Comparison of ENCODE assay signal across 17 mouse cellular contexts in the genomic region with DNA sequence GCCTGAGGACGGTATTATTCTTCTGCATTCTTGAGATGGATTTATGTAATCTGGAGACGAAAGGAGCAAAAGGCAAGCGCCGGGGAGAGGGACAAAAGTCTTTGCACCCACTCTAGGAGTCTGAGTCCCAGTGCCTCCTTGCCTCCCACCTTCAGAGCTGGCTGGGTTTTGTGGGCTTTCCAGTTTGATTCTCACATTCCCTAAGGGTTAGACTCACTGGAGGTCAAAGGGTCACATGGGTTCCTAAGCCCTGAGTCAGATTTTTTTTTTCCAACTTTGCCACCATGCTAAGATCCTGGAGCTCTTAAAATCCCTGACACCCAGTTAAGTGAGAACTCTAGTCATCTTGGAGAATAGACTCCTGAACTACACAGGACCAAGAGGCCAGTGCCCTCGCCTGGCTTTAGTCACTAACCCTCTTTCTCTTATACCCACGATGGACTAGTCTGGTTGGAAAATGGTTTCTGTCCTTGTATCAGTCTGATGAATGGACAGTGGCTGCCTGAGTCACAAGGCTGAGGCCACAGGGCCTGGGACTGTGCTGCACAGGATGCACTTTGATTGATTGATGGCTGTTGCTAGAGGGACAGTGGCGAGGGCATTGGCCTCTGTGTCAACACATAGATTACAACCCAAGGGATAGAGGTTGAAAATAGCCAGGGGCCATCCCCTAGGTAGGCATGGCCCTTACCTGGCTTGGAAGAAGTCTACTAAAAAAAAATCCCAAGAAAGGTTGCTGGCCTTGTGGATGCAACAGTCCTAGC.
A peak's percentile ranks its signal among the peaks of the same experiment; 100 is the strongest.
DNase-seq lines count a peak whose midpoint lies in the region; ATAC-seq and TF ChIP-seq lines count a peak whose summit lies in the region.
"Had no signal": no experiment of that assay in that cellular context is flagged by ENCODE, and none has a peak within 500 bp of the region (broad histone marks: within the 10 kb centered on the region; RNA-seq: fewer than 3 reads in every experiment).

No protein-coding gene starts in this region.

- ATAC-seq in midbrain, embryonic 15.5 days (replicated peaks), result no peak
- ATAC-seq: forebrain, embryonic 14.5 days had no signal

- H3K9me3 ChIP-seq in heart, embryonic 10.5 days, result no peaks in the 10 kb centered on the region
- H3K9me3 ChIP-seq in midbrain, embryonic 10.5 days (replicated peaks), result no peaks in the 10 kb centered on the region
- no peaks in the 10 kb centered on the region for H3K9me3 ChIP-seq in midbrain, embryonic 15.5 days
- H3K9me3 ChIP-seq: embryonic facial prominence, embryonic 13.5 days; hindbrain, embryonic 12.5 days; limb, embryonic 12.5 days had no signal

- H3K4me2 ChIP-seq in midbrain, embryonic 15.5 days, result no peak overlapping the region
- H3K4me2 ChIP-seq in myocyte (ENCODE audit: low read depth), result peak overlapping the region; percentile 60
- H3K4me2 ChIP-seq: embryonic facial prominence, embryonic 13.5 days; hindbrain, embryonic 12.5 days; limb, embryonic 12.5 days had no signal

- no peak overlapping the region for H3ac ChIP-seq in myocyte (ENCODE audit: control insufficient read depth, insufficient read length)

- no peaks in the 10 kb centered on the region for H3K79me2 ChIP-seq in myocyte (ENCODE audit: control insufficient read depth, insufficient read depth)

- TF ChIP-seq POLR2A in myocyte (IDR thresholded peaks at IDR 0.05; ENCODE audit: insufficient read length, low read depth), result no peak

- intact Hi-C loops in heart, postnatal 25 days (cut with DNase I), result no loop called here

- H3K27ac ChIP-seq in heart, embryonic 10.5 days, result peak overlapping the region; percentile 39
- H3K27ac ChIP-seq in midbrain, embryonic 10.5 days (replicated peaks), result peak overlapping the region; percentile 34; the same call in 1 of the 2 replicates
- no peak overlapping the region for H3K27ac ChIP-seq in midbrain, embryonic 15.5 days
- H3K27ac ChIP-seq: embryonic facial prominence, embryonic 13.5 days; hindbrain, embryonic 12.5 days; limb, embryonic 12.5 days had no signal

- DNase-seq in heart, embryonic 10.5 days (ENCODE audit: low spot score), result no peak
- DNase-seq in heart, postnatal 25 days (ENCODE audit: low spot score), result no peak
- DNase-seq in midbrain, embryonic 10.5 days (ENCODE audit: low spot score), result no peak
- DNase-seq in adrenal gland, postnatal 25 days, result peak; percentile 55
- DNase-seq in cerebellum, postnatal 14 days, result no peak
- no peak for DNase-seq in left cerebral cortex, adult 18-20 months (ENCODE audit: low spot score in 2 of 2)
- DNase-seq: cerebellum, adult 9-10 months; gastrocnemius, postnatal 14 days; layer of hippocampus, adult 9-11 months; thymus, postnatal 4 days had no signal

- no peaks in the 10 kb centered on the region for H3K36me3 ChIP-seq in heart, embryonic 10.5 days
- H3K36me3 ChIP-seq in midbrain, embryonic 10.5 days, result no peaks in the 10 kb centered on the region
- H3K36me3 ChIP-seq in midbrain, embryonic 15.5 days (replicated peaks), result no peaks in the 10 kb centered on the region
- no peaks in the 10 kb centered on the region for H3K36me3 ChIP-seq in myocyte (ENCODE audit: control insufficient read depth, insufficient read depth)
- H3K36me3 ChIP-seq: embryonic facial prominence, embryonic 13.5 days; hindbrain, embryonic 12.5 days; limb, embryonic 12.5 days had no signal

- H3K27me3 ChIP-seq in heart, embryonic 10.5 days (ENCODE audit: insufficient read depth, poor library complexity, severe bottlenecking), result no peaks in the 10 kb centered on the region
- H3K27me3 ChIP-seq in midbrain, embryonic 10.5 days (ENCODE audit: low read depth, poor library complexity, severe bottlenecking), result no peaks in the 10 kb centered on the region
- H3K27me3 ChIP-seq in midbrain, embryonic 15.5 days (replicated peaks), result no peaks in the 10 kb centered on the region
- H3K27me3 ChIP-seq in myocyte (ENCODE audit: control insufficient read depth, insufficient read depth, insufficient read length), result no peaks in the 10 kb centered on the region
- H3K27me3 ChIP-seq: embryonic facial prominence, embryonic 13.5 days; hindbrain, embryonic 12.5 days; limb, embryonic 12.5 days had no signal

- no peak overlapping the region for H3K4me3 ChIP-seq in heart, embryonic 10.5 days
- H3K4me3 ChIP-seq in midbrain, embryonic 10.5 days, result no peak overlapping the region
- H3K4me3 ChIP-seq in midbrain, embryonic 15.5 days, result no peak overlapping the region
- no peak overlapping the region for H3K4me3 ChIP-seq in myocyte
- H3K4me3 ChIP-seq: embryonic facial prominence, embryonic 13.5 days; hindbrain, embryonic 12.5 days; limb, embryonic 12.5 days; megakaryocyte, embryonic 14.5 days had no signal

- no peak overlapping the region for H3K9ac ChIP-seq in midbrain, embryonic 15.5 days
- H3K9ac ChIP-seq: embryonic facial prominence, embryonic 13.5 days; hindbrain, embryonic 12.5 days; limb, embryonic 12.5 days had no signal

- H3K4me1 ChIP-seq in heart, embryonic 10.5 days, result peaks cover 32% of the 10 kb centered on the region
- peaks cover 22% of the 10 kb centered on the region for H3K4me1 ChIP-seq in midbrain, embryonic 10.5 days
- H3K4me1 ChIP-seq in midbrain, embryonic 15.5 days, result 0 out of 2 replicates have a peak, but pooled peaks cover 5% of the 10 kb centered on the region
- H3K4me1 ChIP-seq: hindbrain, embryonic 12.5 days had no signal

- WGBS in heart, embryonic 10.5 days, result 56% methylated on average over 7 of the region's 7 CpGs
- 46% methylated on average over 7 of the region's 7 CpGs for WGBS in midbrain, embryonic 10.5 days
- WGBS in midbrain, embryonic 15.5 days, result 41% methylated on average over 7 of the region's 7 CpGs

TF ChIP-seq in myocyte, 11 proteins besides CTCF, POLR2A, EP300 and RAD21:
- TF ChIP-seq MYOD1 (IDR thresholded peaks at IDR 0.05; ENCODE audit: control insufficient read depth in 1 of 3, insufficient read length in 2 of 3, low read depth in 2 of 3) (no peak), USF1 (IDR thresholded peaks at IDR 0.05; ENCODE audit: low read depth) (peak; percentile 21)
